Mouse (Mus musculus): Measurements from ENCODE around the gene Nlrc5.

Gene Nlrc5

DNA sequence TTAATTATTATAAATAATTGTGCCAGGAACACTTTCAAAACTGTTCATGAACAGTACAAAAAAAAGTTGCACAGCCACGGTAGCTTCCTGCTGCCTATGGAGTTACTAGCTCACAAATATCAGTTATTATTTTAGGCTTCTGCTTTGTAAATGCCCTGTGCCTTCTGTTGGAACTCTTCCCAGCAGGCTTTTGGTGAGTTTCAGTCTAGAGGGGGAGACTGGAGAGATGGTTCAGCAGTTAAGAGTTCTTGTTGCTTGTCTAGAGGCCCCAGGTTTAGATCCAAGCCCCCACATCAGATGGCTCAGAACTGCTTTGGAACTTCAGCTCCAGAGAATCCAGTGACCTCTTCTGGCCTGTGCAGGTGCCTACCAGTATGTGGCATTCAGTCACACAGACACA, 37.1 kb downstream of the Nlrc5 start:
- DNase-seq = no peak

DNA sequence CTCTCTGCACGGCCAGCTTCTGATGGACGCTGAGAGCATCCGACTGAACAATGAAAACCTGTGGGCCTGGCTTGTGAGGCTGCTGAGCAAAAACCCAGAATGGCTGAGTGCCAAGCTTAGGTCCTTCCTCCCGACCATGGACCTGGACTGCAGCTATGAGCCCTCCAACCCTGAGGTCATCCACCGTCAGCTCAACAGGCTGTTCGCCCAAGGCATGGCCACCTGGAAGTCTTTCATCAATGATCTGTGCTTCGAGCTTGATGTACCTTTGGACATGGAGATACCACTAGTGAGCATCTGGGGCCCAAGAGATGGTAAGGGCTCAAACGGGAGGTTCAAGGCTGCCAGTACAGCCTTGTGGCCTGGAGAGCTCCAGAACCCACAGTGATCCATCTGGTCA, 38.6 kb downstream of the Nlrc5 start:
- no peak for DNase-seq

DNA sequence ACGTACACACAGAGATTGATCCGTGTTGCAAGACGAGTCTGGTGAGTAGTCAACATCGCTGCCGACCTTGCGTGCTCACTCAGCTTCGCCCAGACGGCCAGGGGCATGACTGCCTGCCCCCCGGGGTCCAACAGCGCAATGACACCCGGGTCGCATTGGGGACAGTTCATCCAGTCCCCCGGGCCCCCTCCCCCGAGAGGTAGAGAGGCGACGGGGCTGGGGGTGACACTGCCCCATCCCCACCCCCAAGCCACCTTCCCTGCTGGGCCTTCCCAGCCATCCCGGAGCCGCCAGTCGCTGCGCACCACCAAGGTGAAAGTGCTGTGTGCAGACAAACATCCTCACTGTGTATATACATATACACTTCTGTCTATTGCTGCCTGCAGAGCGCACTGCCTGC, 39.3 kb downstream of the Nlrc5 start:
- DNase-seq = no peak

DNA sequence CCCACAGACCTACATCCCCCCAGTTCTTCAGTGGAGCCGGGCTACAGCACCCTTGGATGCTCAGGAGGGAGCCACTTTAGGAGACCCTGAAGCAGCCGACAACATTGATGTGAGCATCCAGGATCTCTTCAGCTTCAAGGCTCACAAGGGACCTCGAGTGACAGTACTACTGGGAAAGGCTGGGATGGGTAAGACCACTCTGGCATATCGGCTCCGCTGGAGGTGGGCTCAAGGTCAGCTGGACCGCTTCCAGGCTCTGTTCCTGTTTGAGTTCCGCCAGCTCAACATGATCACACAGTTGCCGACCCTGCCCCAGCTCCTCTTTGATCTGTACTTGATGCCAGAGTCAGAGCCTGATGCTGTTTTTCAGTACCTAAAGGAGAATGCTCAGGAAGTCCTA, 41.6 kb downstream of the Nlrc5 start:
- no peak for DNase-seq

DNA sequence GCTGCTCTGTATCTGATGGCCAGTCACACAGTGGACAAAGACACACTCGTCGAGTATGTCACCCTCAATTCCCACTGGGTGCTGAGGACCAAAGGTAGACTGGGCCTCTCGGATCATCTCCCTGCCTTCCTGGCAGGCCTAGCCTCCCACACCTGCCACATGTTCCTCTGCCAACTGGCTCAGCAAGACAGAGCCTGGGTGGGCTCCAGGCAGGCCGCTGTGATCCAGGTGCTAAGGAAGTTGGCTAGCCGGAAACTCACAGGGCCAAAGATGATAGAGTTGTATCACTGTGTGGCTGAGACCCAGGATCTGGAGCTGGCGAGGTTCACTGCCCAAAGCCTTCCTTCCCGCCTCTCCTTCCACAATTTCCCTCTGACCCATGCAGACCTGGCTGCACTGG, 42.7 kb downstream of the Nlrc5 start:
- DNase-seq = no peak

DNA sequence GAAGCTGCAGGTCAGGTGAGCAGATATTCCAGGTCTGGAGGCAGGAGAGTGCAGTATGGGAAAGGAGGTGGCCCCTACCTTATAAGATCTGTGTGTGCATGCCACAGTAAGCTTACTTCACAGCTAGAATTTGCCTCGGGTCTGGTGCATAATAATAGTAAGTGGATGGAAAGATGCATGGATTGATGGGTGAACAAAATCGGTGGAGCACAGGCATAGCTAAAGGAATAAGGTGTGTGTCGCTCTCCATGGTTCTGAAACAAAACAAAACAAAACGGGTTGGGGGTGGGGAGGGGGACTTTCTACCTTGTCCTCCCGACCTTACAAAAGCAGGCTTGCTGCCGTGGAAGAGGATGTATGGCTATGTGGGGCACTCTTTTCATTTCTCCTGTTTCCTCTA, 47.9 kb downstream of the Nlrc5 start:
- DNase-seq = no peak

DNA sequence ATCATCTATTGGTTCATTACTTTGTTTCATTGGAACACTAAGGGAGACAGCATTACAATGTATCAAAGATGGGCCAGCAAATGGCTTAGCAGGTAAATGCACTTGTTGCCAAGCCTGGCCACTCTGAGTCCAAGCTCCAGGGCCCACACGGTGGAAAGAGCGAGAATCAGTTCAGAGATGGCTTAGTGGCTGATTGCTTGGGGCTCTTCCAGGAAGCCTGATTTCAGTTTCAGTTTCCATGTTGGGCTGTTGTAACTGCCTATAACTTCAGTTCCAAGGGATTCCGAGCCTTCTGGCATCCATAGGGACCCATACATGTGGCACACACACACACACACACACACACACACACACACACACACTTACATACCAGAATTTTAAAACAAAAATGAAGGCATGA, 51.1 kb downstream of the Nlrc5 start:
- peak in 1 of 2 experiments; percentile 1 for DNase-seq

DNA sequence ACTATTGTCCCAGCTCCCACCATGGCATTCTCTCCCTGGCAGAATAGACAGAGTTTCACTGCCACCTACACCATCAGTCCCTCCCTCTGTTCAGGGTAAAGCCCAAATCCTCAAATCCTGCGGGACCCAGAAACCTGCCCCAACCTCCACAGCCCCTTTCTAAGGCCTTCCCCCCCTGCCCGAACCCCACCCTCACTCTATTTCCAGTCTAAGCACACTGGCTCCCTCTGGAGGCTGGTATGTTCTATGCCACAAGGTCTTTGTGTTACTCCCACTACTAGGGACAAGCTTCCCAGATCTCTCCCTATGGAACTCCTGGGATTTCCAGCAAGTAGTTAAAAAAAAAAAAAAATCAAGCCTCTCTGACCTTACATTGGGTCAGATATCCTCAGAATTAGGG, 51.7 kb downstream of the Nlrc5 start:
- no peak for DNase-seq

DNA sequence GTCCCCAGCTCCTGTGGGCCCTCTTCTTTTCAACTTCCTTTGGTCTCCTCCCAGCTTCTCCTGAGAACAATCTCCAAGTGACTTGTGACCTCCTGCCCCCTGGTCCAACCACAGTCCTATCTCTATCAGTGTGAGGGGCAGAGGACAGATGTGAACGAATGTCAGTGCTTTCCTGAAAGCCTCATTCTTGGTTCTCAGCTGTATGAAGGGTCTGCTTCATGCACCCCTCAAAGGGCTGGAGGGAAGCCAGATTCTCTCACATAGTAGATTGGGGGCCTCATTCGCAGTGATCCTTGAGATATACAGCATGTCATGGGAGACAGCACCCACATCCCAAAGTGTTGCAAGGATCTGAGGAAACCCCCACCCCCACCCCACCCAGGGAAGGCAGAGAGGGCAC, 53.9 kb downstream of the Nlrc5 start:
- no peak for DNase-seq

DNA sequence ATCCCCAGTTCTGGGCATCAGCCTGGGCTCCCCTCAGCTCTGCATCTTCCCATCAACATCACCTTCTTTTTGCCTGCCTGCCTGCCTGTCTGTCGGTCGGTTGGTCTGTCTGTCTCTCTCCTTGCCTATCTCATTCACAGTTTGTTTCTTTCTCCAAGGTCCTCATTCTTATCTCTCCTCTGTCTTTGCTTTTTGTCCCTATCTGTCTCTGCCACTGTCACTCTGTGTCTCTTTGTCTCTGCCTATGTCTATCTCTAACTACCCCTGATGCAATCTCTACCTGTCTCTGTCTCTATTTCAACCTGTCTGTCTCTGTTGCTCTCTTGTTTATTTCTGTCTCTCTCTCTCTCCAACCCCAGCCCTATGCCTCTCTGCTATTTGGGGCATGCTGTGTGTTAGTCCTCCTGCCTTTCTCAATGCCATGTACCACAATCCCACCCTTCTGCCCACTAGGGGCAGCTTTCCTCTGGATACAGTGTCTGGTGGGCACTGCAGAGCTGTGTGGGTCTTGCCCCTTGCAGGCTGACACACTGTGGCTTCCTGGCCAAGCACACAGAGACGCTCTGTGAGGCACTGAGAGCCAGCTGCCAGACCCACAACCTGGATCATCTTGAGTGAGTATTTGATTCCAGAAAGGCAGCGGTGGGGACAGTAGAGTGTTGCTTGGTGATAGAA, 55.8 kb downstream of the Nlrc5 start:
- no peak for DNase-seq

DNA sequence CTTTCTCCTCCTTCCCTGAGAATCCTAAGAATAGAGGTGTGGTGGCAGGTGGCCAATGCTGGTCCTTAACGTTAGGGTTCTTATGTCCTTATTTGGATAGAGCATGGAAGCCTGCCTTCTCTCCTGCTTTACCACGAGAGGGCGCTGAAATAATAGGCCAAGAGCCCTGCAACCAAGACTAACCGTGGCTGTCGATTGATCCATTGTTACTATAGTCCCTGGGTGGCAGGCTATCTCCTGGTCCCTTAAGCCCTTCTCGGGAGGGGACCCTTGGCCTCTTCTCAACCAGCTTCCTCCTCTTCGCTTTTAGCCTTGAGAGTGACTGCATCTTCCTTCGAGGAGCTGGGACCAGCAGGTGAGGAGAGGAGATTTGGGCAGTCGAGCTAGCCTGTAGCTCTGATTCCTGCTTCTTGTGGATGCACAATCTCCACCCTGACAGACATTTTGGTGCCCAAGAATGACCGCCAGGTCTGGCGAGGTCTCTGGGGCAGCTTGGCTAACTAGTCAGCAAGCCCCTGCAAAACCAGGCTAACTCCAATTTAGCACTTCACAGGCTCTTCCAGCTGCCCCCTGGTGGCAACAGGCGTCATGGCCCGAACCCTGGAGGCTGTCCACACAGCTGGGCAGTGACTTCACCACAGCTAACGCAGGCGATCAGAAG, 58.0 kb downstream of the Nlrc5 start:
- peak; percentile 29 to 50 for DNase-seq

DNA sequence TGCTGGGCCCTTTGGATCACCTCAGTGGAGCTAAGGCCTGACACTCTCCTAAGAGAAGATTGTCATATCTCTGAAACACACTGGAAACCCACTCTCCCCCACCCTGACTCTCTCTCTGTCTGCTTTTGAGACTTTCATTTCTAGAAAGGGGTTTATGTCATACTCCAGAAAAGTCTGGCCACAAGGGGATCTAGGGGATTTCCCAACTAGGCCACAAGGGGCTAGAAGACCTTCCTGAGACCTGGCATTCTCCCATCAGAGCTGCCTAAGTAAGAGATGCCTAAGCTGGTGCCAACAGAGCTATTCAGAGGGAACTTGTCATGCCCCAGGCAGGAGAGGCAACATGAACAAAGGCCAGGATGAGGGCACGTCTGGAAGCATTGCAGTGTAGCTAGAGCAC, 59.1 kb downstream of the Nlrc5 start:
- no peak for DNase-seq

DNA sequence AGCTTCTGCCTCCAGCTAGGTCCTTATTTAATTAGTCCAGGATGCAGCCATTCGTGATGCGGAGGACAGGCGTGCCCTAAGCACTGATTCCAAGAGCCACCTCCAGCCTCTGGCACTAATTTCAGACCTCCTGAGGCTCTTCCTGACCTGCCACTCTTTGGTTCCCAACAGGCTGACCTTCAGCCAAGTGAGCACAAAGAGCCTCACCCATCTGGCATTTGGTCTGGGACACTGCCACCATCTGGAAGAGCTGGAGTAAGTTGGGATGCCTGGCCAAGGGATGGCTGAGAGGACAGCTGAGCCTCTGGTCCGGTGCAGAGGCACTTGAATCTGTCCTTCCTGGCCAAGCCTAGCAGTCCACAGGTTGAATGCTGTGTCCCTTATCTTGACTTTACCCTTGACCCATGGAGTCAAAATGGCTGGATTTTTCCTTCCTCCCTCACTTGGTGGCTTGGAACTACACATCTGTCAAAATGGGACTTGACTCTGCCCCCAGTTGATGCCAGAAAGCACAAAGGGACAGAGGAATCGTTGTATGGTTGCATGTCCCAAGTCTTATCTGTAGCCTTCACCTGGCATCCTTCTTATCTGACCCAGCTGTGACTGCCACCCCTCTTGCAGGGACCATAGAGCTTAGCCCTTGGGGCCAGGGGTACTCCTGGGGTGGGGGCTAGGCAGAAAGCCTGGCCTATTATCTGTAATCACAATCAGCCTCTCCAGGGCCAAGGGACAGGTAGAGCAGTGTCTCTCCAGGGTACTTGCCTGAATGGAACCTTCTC, 81.5 kb downstream of the Nlrc5 start:
- no peak for DNase-seq

DNA sequence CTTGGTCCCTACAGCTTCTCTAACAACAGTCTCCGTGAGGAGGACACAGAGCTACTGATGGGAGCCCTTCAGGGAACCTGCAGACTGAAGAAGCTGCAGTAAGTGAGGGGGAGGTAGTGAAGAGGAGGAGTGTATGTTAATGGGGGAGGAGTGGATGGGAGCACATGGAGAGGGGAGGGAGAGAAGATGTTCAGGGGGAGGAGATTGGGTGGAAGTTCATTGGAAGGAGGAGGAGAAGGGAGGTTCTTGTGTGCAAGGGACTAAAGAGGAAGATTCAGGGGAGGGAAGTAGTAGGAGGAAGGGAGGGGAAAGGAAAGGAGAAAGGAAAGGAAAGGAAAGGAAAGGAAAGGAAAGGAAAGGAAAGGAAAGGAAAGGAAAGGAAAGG, 82.0 kb downstream of the Nlrc5 start:
- DNase-seq = no peak

DNA sequence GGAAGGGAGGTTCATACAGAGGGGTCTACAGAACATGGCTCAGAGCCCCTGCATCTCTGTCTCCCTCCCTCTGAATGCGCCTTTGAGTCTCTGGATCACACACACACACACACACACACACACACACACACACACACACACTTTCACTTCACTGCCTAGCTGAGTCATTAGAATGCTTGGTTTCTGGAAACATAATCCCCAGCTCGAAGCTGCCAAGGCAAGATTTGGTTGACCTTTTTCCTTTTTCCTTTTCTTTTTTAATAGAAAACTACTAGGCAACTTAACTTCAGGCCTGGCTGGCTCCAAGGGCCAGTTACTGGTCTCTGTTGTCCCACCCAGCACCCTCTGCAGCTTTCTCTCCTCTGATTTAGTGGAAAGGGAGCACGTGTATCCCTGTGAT, 82.6 kb downstream of the Nlrc5 start:
- no peak for DNase-seq

DNA sequence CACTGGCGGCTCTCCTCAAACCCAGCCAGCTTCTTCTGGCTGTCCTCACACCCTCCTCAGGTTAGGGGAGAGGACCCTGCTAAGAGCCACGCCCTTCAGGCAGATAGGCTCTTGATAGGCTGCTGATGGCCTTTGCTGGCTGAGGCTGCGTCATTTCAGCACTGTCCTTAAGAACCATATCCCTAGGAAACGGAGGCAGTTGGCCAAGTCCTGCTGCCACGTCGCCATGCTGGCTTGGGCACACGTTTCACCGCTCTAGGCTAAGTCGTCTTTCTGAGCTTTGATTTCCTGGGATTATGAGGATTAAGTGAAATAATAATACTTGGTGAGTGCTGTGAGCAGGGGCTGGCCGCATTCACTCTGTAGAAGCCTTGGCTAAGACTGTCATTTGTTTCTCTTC, 84.2 kb downstream of the Nlrc5 start:
- no peak for DNase-seq

DNA sequence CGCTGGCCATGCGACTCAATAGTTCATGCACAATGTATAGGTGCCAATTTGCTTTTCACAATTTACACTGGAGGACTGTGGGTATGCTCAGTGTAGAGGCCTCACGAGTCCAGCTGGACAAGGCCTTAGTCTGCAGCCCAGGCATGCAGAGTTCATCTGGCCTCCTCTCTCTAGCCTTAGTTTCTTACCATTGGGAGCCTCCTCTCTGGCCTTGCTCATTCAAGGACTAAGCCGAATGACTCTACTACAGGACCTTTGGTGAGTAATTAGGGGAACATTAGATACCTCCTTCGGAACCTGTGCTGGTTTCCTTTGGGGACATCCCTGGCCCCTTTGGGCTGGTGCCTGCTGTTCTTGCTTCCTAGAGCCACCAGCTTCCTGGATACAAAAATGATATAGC, 84.9 kb downstream of the Nlrc5 start:
- no peak for DNase-seq

DNA sequence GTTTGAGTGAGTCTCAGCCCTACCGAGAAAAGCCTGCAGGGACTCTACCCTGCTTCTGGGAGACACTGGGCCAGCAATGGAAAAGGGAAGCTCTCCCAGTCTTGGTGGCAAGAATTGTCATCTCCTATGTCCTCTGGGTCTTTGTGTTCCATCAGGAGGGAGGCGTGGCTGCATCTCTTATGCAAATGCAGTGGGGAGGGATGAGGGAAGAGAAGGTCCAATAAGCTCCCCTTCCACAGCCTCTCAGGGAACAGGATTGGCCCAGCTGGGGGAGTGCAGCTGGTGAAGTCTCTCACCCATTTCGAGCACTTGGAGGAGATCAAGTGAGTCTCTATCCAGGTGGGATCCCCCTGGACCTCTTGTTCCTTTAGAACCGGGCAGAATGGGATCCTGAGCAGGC, 87.3 kb downstream of the Nlrc5 start:
- DNase-seq = no peak

DNA sequence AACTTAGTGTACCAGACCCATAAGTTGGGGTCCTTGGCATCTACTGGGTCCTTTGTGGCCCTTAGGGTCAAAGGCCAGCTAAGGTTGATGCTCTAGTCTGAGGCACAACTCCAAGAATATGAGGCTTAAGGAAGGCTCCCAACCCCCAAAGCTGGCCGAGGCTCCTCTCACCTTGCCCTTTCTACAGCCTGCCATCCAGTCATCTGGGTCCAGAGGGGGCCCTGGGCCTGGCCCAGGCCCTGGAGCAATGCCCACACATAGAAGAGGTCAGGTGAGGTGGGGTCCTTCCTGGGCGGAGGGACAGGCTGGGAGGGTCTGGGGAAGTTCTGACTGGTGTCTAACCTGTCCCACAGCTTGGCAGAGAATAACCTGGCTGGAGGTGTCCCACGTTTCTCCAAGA, 88.3 kb downstream of the Nlrc5 start:
- DNase-seq = no peak

DNA sequence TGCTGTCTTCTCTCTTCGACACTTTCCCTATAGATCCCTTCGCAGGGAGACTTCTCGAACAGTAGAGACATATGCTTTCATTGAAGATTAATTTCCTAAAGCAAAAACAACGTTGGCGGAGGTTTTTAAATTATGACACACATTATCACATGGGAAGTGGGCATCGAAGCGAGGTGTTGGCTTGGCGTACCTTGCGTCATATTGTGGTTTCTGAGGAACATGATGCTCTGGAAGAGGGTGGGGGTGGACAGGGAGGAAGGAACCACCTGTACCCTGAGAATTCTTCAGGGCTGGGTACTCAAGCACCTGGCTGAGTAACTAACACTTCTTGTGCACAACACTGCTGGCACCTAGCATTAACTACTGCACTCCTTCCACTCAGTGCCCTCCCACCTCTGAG, 90.4 kb downstream of the Nlrc5 start:
- no peak for DNase-seq

DNA sequence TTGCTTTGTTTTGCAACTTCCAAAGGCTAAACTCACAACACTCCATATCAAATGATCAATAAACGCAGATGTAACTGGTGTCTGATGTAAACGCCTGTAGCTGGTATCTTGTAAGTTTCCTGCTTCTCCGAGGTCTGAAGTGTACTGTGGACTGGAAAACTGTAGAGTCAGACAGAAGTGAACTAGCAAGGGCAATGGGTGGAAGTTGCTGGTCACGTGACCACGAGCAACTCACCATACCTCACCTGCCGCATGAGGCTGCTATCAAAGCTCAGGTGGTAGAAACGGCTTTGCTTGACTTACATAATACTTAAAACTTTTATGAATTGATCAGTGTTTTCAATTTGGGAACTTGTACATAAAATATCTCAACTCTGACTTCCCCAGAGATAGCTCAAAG, 93.0 kb downstream of the Nlrc5 start:
- no peak for DNase-seq

DNA sequence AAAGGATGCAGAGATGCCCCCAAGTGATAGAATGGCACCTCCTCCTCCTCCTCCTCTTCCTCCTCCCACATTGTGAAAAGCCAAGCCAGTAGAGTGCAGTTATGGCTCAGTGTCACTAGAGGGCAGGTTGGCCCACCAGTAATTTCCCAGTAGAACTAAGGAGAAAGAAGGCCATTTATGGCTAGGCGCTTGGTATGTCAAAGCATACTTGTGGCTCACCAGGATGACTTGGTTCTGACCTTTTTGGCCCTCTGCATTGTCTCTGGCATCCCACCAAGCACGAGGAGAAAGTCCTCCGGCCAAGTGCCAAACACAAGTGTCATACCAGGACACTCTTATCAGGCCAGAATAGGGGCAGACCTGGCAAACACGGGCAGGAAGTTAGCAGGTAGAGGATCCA, 94.1 kb downstream of the Nlrc5 start:
- DNase-seq = peak in 1 of 2 experiments; percentile 24

DNA sequence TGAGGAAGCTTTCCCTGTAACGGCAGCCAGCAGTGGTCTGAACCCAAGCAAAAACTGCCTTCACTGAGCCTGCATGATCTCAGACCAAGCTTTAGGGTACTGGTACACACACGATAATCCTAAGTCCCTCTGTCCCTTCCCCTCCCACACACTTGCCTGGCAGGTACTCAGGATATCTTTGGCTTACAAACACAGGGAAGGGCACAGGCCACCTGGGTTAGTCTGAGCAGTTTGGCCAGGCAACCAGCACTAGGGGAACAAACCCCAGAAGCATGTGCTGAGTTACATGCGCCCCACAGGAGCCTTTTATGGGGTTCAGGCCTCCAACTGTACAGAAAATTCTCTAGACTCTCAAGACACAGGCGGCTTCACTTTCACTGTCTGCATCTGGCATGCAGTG, 95.7 kb downstream of the Nlrc5 start:
- DNase-seq = no peak

DNA sequence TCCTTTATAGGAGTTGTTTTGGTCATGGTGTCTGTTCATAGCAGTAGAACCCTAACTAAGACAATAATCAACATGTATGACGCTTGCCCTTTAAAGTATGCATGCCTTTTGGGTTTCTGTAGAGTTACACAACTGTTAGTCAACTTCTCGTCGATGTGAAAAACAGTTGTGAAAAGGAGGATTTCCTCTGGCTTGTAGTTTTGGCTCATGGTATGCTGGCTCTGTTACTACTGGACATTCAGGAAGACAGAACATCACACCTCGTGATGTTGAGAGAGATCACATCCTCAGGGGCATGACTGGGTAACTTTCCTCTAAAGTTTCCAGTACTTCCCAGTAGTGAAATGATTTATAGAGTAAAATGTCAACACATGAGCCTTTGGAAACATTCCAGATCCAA, 96.5 kb downstream of the Nlrc5 start:
- no peak for DNase-seq

Measured in thymus, adult 18-20 months (tissue).